Mouse (Mus musculus) cortical plate, adult 2 months (tissue): ENCODE results near the gene Acsbg1.

Experiments
- CTCF ChIP-seq: fragments of 200-500 bp; IDR thresholded peaks from 2 replicates; pipeline ENCODE4 v1.5.1; 2011; ENCODE audit warnings: mild to moderate bottlenecking, control low read depth, low read length; ENCODE audit not compliant: insufficient read depth; ENCODE audit errors: extremely low read depth
- POLR2A ChIP-seq: fragments of 200-500 bp; IDR thresholded peaks from 2 replicates; pipeline ENCODE4 v1.6.1; 2011; ENCODE audit warnings: mild to moderate bottlenecking, low read length, control low read depth; ENCODE audit not compliant: insufficient read depth; ENCODE audit errors: extremely low read depth

GRCm38 (mm10) chr9:54646252-54646651 is 15.4 kb downstream of the Acsbg1 start:
- no peak for TF ChIP-seq CTCF
- no peak for TF ChIP-seq POLR2A
